Mouse (Mus musculus): ENCODE results near the gene Gm28042. TPM values are rescaled to one million over a fixed set of nuclear protein-coding genes. Genes with fewer than 3 reads are reported as not detected.

The Gm28042 gene
- polyA plus RNA-seq, 1 experiment from 2014 or later, result 1.3 TPM

DNA sequence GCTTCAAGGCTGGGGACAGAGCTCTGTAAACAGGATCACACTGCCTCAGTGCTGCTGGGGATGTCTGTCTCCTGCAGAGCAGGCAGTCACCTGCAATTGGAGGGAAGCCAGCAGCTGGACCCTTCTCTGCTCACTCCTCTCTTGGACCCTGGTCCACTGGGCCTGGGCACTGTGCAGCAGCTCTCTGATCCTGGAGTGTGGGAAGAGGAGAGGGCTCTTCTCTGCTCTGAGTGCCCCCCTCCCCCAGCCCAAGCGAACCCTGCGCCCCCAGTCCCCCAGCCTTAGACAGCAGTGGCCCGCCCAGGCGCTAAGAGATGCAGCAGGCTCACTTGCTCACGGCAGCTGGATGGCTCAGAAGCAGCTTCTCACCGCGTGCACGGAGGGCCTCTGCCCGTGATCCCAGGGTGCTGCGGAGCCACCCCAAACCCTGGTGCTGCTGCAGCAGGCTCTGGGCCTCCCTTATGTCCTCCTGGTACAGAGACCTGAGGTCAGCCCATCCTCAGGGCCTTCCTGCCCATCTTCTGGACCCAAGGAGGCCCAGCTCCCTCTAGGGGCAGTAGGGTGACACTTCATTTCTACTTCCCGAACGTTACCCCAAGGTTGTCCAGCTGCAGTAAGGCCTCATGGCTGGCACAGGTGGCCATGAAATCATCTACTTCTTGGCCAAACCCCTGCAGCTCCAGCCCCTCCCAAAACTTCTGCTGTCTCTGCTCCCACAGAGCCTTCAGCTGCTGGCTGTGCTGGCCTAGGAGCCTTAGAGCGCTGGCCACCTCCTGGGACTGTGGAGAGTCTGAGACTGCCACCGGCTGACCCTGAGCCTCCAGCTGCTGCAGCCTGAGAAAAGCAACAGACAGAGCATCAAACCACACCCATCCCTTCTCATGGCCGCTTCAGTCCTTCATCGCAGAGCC lies 41.5 kb downstream of the Gm28042 start:
- peak; percentile 91 for TF ChIP-seq CTCF (IDR thresholded peaks at IDR 0.05; ENCODE audit: low read depth)
- no peak overlapping the region for H3K4me3 ChIP-seq (ENCODE audit: low read depth, low read length)
- H3K36me3 ChIP-seq (ENCODE audit: control insufficient read depth, insufficient read depth), result no peaks in the 10 kb centered on the region
- H3K9me3 ChIP-seq (ENCODE audit: control insufficient read depth), result no peaks in the 10 kb centered on the region
- ATAC-seq, result no peak
- no peaks in the 10 kb centered on the region; the same call in 1 of the 2 replicates for H3K4me1 ChIP-seq (replicated peaks; ENCODE audit: control insufficient read depth, insufficient read depth, low read length)
- no peak overlapping the region for H3K27ac ChIP-seq (ENCODE audit: low read depth, low read length)
- H3K27me3 ChIP-seq (replicated peaks; ENCODE audit: control insufficient read depth, insufficient read depth, low read length), result no peaks in the 10 kb centered on the region
- H3K4me2 ChIP-seq (replicated peaks; ENCODE audit: low read depth), result no peak overlapping the region
- WGBS, result 45% methylated on average over 16 of the region's 16 CpGs
- H3K9ac ChIP-seq (ENCODE audit: low read depth, low read length), result no peak overlapping the region

DNA sequence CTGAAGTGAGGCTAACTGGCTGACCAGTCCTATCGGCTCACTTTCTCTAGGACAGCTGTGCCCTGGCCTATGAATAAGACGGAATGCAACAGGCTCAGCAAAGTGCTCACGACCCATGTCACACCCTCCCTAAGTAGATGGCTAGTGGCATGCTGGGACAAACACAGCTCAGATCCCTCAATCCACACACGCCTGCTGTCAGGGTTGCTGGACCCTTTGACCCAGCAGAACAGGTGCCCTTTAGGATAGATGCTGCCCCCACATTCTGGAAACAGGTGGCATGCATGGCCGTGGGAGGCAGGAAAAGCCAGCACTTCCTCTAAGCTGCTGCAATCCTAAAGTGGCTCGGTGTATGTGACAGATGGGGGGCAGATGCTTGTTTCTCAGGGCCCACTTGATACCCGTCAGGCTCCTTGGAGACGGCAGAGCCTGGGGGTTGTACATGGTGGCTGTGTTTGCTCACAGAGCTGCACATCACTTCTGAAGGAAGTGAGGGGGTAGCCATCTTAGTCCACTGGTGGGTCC lies 42.2 kb downstream of the Gm28042 start:
- no peak for ATAC-seq
- no peak overlapping the region for H3K27ac ChIP-seq (ENCODE audit: low read depth, low read length)
- H3K4me2 ChIP-seq (replicated peaks; ENCODE audit: low read depth), result no peak overlapping the region
- no peaks in the 10 kb centered on the region for H3K27me3 ChIP-seq (replicated peaks; ENCODE audit: control insufficient read depth, insufficient read depth, low read length)
- H3K9ac ChIP-seq (ENCODE audit: low read depth, low read length), result no peak overlapping the region
- H3K36me3 ChIP-seq (ENCODE audit: control insufficient read depth, insufficient read depth), result no peaks in the 10 kb centered on the region
- TF ChIP-seq CTCF (IDR thresholded peaks at IDR 0.05; ENCODE audit: low read depth), result no peak
- H3K4me1 ChIP-seq (replicated peaks; ENCODE audit: control insufficient read depth, insufficient read depth, low read length), result no peaks in the 10 kb centered on the region; the same call in 1 of the 2 replicates
- no peak overlapping the region for H3K4me3 ChIP-seq (ENCODE audit: low read depth, low read length)
- H3K9me3 ChIP-seq (ENCODE audit: control insufficient read depth), result no peaks in the 10 kb centered on the region
- 74% methylated on average over 8 of the region's 8 CpGs for WGBS

DNA sequence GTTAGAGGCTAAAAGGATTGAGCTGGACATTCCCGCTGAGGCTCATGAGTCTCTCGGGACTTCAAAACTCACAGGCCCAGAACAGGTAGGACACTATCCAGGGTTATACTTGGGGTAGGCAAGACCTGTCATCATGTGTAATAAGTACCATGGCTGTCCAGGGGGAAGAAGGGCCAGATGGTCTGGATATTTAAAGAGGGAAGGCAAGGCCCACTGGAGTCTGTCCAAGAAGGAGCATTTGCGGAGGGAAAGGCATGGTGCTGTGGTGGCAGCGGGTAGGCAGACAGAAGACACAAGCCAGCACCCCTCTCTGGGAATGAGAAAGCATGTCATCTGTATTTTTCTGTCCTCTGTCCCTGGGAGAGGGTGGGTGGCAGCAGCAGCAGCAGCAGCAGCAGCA lies 46.8 kb downstream of the Gm28042 start:
- Histone ChIP-seq H3K36me3 (ENCODE audit: control insufficient read depth, insufficient read depth) (no peaks in the 10 kb centered on the region), H3K9me3 (ENCODE audit: control insufficient read depth) (no peaks in the 10 kb centered on the region), H3K4me3 (ENCODE audit: low read depth, low read length) (no peak overlapping the region), H3K27me3 (replicated peaks; ENCODE audit: control insufficient read depth, insufficient read depth, low read length) (peaks cover 4% of the 10 kb centered on the region; the same call in 1 of the 2 replicates), H3K9ac (ENCODE audit: low read depth, low read length) (no peak overlapping the region), H3K4me1 (replicated peaks; ENCODE audit: control insufficient read depth, insufficient read depth, low read length) (no peaks in the 10 kb centered on the region; the same call in 1 of the 2 replicates), H3K27ac (ENCODE audit: low read depth, low read length) (no peak overlapping the region), H3K4me2 (replicated peaks; ENCODE audit: low read depth) (no peak overlapping the region)
- no peak for TF ChIP-seq CTCF (IDR thresholded peaks at IDR 0.05; ENCODE audit: low read depth)
- 86% methylated on average over 4 of the region's 4 CpGs for WGBS
- ATAC-seq, result no peak

GRCm38 (mm10) chr2:120076076-120076705 lies 48.9 kb downstream of the Gm28042 start:
- peak overlapping the region; percentile 26 for H3K4me3 ChIP-seq (ENCODE audit: low read depth, low read length)
- peaks cover 4% of the 10 kb centered on the region; the same call in 1 of the 2 replicates for H3K27me3 ChIP-seq (replicated peaks; ENCODE audit: control insufficient read depth, insufficient read depth, low read length)
- no peaks in the 10 kb centered on the region for H3K4me1 ChIP-seq (replicated peaks; ENCODE audit: control insufficient read depth, insufficient read depth, low read length)
- H3K9ac ChIP-seq (ENCODE audit: low read depth, low read length), result no peak overlapping the region
- no peak overlapping the region for H3K27ac ChIP-seq (ENCODE audit: low read depth, low read length)
- peak; percentile 61 for ATAC-seq
- 2% methylated on average over 36 of the region's 36 CpGs for WGBS
- H3K9me3 ChIP-seq (ENCODE audit: control insufficient read depth), result no peaks in the 10 kb centered on the region
- no peaks in the 10 kb centered on the region for H3K36me3 ChIP-seq (ENCODE audit: control insufficient read depth, insufficient read depth)
- peak overlapping the region; percentile 66 for H3K4me2 ChIP-seq (replicated peaks; ENCODE audit: low read depth)
- TF ChIP-seq CTCF (IDR thresholded peaks at IDR 0.05; ENCODE audit: low read depth), result peak; percentile 84

DNA sequence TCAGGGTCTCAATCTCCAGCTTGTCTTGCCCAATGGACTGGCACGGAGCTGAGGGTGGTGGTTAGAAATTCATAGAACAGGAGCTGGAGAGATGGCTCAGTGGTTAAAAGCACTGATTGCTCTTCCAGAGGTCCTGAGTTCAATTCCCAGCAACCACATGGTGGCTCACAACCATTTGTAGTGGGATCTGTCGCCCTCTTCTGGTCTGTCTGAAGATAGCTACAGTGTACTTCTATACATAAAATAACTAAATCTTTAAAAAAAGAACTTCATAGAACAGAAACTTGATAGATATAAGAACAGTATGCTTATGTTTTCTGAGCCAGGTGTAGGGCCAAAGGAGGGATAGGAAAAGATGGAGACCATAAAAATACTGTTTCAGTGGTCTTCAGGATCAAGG lies 55.1 kb downstream of the Gm28042 start:
- H3K4me3 ChIP-seq (ENCODE audit: low read depth, low read length), result no peak overlapping the region
- no peak overlapping the region for H3K4me2 ChIP-seq (replicated peaks; ENCODE audit: low read depth)
- no peak overlapping the region for H3K27ac ChIP-seq (ENCODE audit: low read depth, low read length)
- H3K27me3 ChIP-seq (replicated peaks; ENCODE audit: control insufficient read depth, insufficient read depth, low read length), result no peaks in the 10 kb centered on the region
- H3K36me3 ChIP-seq (ENCODE audit: control insufficient read depth, insufficient read depth), result no peaks in the 10 kb centered on the region
- WGBS, result 73% methylated on average over 2 of the region's 2 CpGs
- H3K9me3 ChIP-seq (ENCODE audit: control insufficient read depth), result no peaks in the 10 kb centered on the region
- H3K4me1 ChIP-seq (replicated peaks; ENCODE audit: control insufficient read depth, insufficient read depth, low read length), result peaks cover 5% of the 10 kb centered on the region; the same call in 1 of the 2 replicates
- H3K9ac ChIP-seq (ENCODE audit: low read depth, low read length), result no peak overlapping the region
- no peak for ATAC-seq
- peak; percentile 38 for TF ChIP-seq CTCF (IDR thresholded peaks at IDR 0.05; ENCODE audit: low read depth)
